Mouse (Mus musculus): ENCODE data around the gene Snrpa1. TPM values are rescaled to one million over a fixed set of nuclear protein-coding genes. Genes with fewer than 3 reads are reported as not detected.
"Not testable (repeated sequence)": the region's sequence is repeated elsewhere in the genome, so short reads cannot be mapped to it uniquely, and the experiment has no call there.

Gene Snrpa1
- total RNA-seq (2021): 10 to 100 TPM; 31.4 to 36.8 TPM
- long read RNA-seq, experiment 1, transcript Snrpa1-206 (9 exons, 1,248 nt): major isoform, 26 of 32 reads
- long read RNA-seq, experiment 1, partial matches to known transcripts: 1 of 32 reads
- long read RNA-seq, experiment 1, other reads (novel, unspliced or antisense): 5 of 32 reads
- long read RNA-seq, experiment 2, transcript Snrpa1-206 (9 exons, 1,248 nt): major isoform, 29 of 44 reads
- long read RNA-seq, experiment 2, partial matches to known transcripts: 1 of 44 reads
- long read RNA-seq, experiment 2, other reads (novel, unspliced or antisense): 9 of 44 reads

GRCm38 (mm10) chr7:66058703-66059102 lies at the start of gene Snrpa1:
Gene Snrpa1, plus strand, starts transcription at chr7:66059003.
- no peak for DNase-seq (ENCODE audit: low spot score in 2 of 2)

- no peak for DNase-seq (ENCODE audit: low spot score in 2 of 2)
Observed at GRCm38 (mm10) chr7:66010518-66010917, 48.3 kb upstream of the Snrpa1 start.

GRCm38 (mm10) chr7:66027747-66028146 lies 31.1 kb upstream of the Snrpa1 start:
- DNase-seq (ENCODE audit: low spot score in 2 of 2): no peak

- DNase-seq (ENCODE audit: low spot score in 2 of 2): no peak
Observed at GRCm38 (mm10) chr7:66028766-66029512, 29.9 kb upstream of the Snrpa1 start.

GRCm38 (mm10) chr7:66036809-66037208 lies 22.0 kb upstream of the Snrpa1 start:
- no peak for DNase-seq (ENCODE audit: low spot score in 2 of 2)

GRCm38 (mm10) chr7:66038261-66038660 lies 20.5 kb upstream of the Snrpa1 start:
- DNase-seq (ENCODE audit: low spot score in 2 of 2): no peak

GRCm38 (mm10) chr7:66038730-66039129 lies 20.1 kb upstream of the Snrpa1 start:
- no peak for DNase-seq (ENCODE audit: low spot score in 2 of 2)

GRCm38 (mm10) chr7:66040026-66040814 lies 18.6 kb upstream of the Snrpa1 start:
- no peak for DNase-seq (ENCODE audit: low spot score in 2 of 2)

- DNase-seq (ENCODE audit: low spot score in 2 of 2): no peak
Observed at GRCm38 (mm10) chr7:66043552-66044459, 15.0 kb upstream of the Snrpa1 start, which contains the start of gene Gm45213. Gene Gm45213, plus strand, starts transcription at chr7:66043602.

- no peak for DNase-seq (ENCODE audit: low spot score in 2 of 2)
Observed at GRCm38 (mm10) chr7:66044617-66045016, 14.2 kb upstream of the Snrpa1 start.

GRCm38 (mm10) chr7:66046921-66047918 lies 11.6 kb upstream of the Snrpa1 start:
- no peak for DNase-seq (ENCODE audit: low spot score in 2 of 2)

GRCm38 (mm10) chr7:66047975-66048374 lies 10.8 kb upstream of the Snrpa1 start:
- DNase-seq (ENCODE audit: low spot score in 2 of 2): no peak

GRCm38 (mm10) chr7:66048446-66049230 lies 10.2 kb upstream of the Snrpa1 start:
- no peak for DNase-seq (ENCODE audit: low spot score in 2 of 2)

- no peak for DNase-seq (ENCODE audit: low spot score in 2 of 2)
Observed at GRCm38 (mm10) chr7:66053946-66054483, 4.8 kb upstream of the Snrpa1 start.

GRCm38 (mm10) chr7:66055356-66055755 lies 3.4 kb upstream of the Snrpa1 start:
- not testable (repeated sequence) for DNase-seq (ENCODE audit: low spot score in 2 of 2)

- peak; percentile 78 to 86 for DNase-seq (ENCODE audit: low spot score in 2 of 2)
Observed at GRCm38 (mm10) chr7:66060066-66060956, 1.5 kb downstream of the Snrpa1 start.

- no peak for DNase-seq (ENCODE audit: low spot score in 2 of 2)
Observed at GRCm38 (mm10) chr7:66061057-66061456, 2.3 kb downstream of the Snrpa1 start.
